Mouse (Mus musculus) C2C12 (cell line): ENCODE results near the gene 4930449I24Rik. TPM values are rescaled to one million over a fixed set of nuclear protein-coding genes. Genes with fewer than 3 reads are reported as not detected.
"Not testable (repeated sequence)": the region's sequence is repeated elsewhere in the genome, so short reads cannot be mapped to it uniquely, and the experiment has no call there.

Source experiments
- H3K27me3 ChIP-seq: one replicate; pipeline ENCODE4 v1.6.1; 2011; ENCODE audit not compliant: control insufficient read depth, insufficient read depth, insufficient read length
- H3K36me3 ChIP-seq: one replicate; pipeline ENCODE4 v1.6.1; 2011; ENCODE audit not compliant: control insufficient read depth, insufficient read depth
- H3K4me3 ChIP-seq: one replicate; pipeline ENCODE4 v1.5.1; 2011; ENCODE audit warnings: mild to moderate bottlenecking, control low read depth; ENCODE audit not compliant: poor library complexity, insufficient read depth, severe bottlenecking
- H3K79me2 ChIP-seq: one replicate; pipeline ENCODE4 v1.6.1; 2011; ENCODE audit not compliant: control insufficient read depth, insufficient read depth
- H3K79me3 ChIP-seq: one replicate; pipeline ENCODE4 v1.6.1; 2011; ENCODE audit warnings: low read depth, control low read depth
- H3ac ChIP-seq: one replicate; pipeline ENCODE3; 2011; ENCODE audit warnings: low read depth; ENCODE audit not compliant: control insufficient read depth, insufficient read length
- CEBPB ChIP-seq: IDR thresholded peaks from one replicate; pipeline ENCODE4 v1.6.1; 2011; ENCODE audit warnings: low read depth, mild to moderate bottlenecking, control low read depth, moderate library complexity
- CTCF ChIP-seq: IDR thresholded peaks from one replicate; pipeline ENCODE4 v1.5.1; 2011; ENCODE audit not compliant: control insufficient read depth, insufficient read depth, insufficient read length
- FOSL1 ChIP-seq: IDR thresholded peaks from one replicate; pipeline ENCODE4 v1.8.0; 2011; ENCODE audit warnings: mild to moderate bottlenecking, low read length; ENCODE audit not compliant: poor library complexity, insufficient read depth, severe bottlenecking
- MAX ChIP-seq: IDR thresholded peaks from one replicate; pipeline ENCODE4 v1.6.1; 2011; ENCODE audit warnings: mild to moderate bottlenecking, control low read depth
- MYOD1 ChIP-seq: IDR thresholded peaks from one replicate; pipeline ENCODE4 v1.6.1; 2011; ENCODE audit warnings: low read depth; ENCODE audit not compliant: control insufficient read depth, insufficient read length
- MYOG ChIP-seq: IDR thresholded peaks from one replicate; pipeline ENCODE4 v1.6.1; 2011; ENCODE audit not compliant: control insufficient read depth, insufficient read length; ENCODE audit errors: extremely low read depth
- USF1 ChIP-seq: IDR thresholded peaks from one replicate; pipeline ENCODE4 v1.6.1; 2011; ENCODE audit warnings: low read depth, mild to moderate bottlenecking, control low read depth, moderate library complexity
- long read RNA-seq, 2 experiments: library from polyadenylated mRNA; unstranded; transcript quantifications; one replicate each; pipeline ENCODE4 v2.0.0; 2019 to 2020
- polyA plus RNA-seq: library from polyadenylated mRNA; unstranded; fragments of >200 nt; fragmentation: generic; extraction: Trizol; gene quantifications from one replicate; pipeline ENCODE4 v1.2.1, GENCODE M21; 2012; ENCODE audit warnings: missing spikeins

The 4930449I24Rik gene
- polyA plus RNA-seq = not detected
- long read RNA-seq, experiment 1 = 0 reads
- long read RNA-seq, experiment 2 = 0 reads

GRCm38 (mm10) chr5:146502099-146502498, at the start of gene 4930449I24Rik:
Gene 4930449I24Rik (plus strand): TSS chr5:146502399.
- H3K79me3 ChIP-seq, H3ac ChIP-seq, H3K36me3 ChIP-seq, H3K27me3 ChIP-seq, H3K79me2 ChIP-seq, H3K4me3 ChIP-seq: not testable (repeated sequence)

GRCm38 (mm10) chr5:146453556-146453955, 48.6 kb upstream of the 4930449I24Rik start:
- H3K4me3 ChIP-seq = no peak overlapping the region

GRCm38 (mm10) chr5:146461612-146462011, 40.6 kb upstream of the 4930449I24Rik start:
- Histone ChIP-seq H3K79me2 (no peaks in the 10 kb centered on the region), H3ac (no peak overlapping the region), H3K27me3 (no peaks in the 10 kb centered on the region), H3K4me3 (no peak overlapping the region), H3K79me3 (no peaks in the 10 kb centered on the region), H3K36me3 (no peaks in the 10 kb centered on the region)
- TF ChIP-seq CEBPB (no peak), FOSL1 (no peak), MYOG (no peak), USF1 (no peak), MAX (no peak), CTCF (no peak), MYOD1 (no peak)

More at GRCm38 (mm10) chr5:146453556-146453955, 48.6 kb upstream of the 4930449I24Rik start:
- TF ChIP-seq USF1 (no peak), MYOD1 (no peak), CTCF (no peak), MYOG (no peak), MAX (no peak), FOSL1 (no peak), CEBPB (no peak)
- H3K79me2 ChIP-seq = no peaks in the 10 kb centered on the region
- H3K79me3 ChIP-seq = no peaks in the 10 kb centered on the region
- no peak overlapping the region for H3ac ChIP-seq
- H3K36me3 ChIP-seq = no peaks in the 10 kb centered on the region
- H3K27me3 ChIP-seq = no peaks in the 10 kb centered on the region

- H3K79me2 ChIP-seq = no peaks in the 10 kb centered on the region
- H3K4me3 ChIP-seq = no peak overlapping the region
- TF ChIP-seq FOSL1 = no peak
- TF ChIP-seq MAX = no peak
- TF ChIP-seq MYOG = no peak
- TF ChIP-seq MYOD1 = no peak
- no peak for TF ChIP-seq CEBPB
- no peak for TF ChIP-seq USF1
- TF ChIP-seq CTCF = no peak
- H3K27me3 ChIP-seq = no peaks in the 10 kb centered on the region
- H3ac ChIP-seq = no peak overlapping the region
- no peaks in the 10 kb centered on the region for H3K79me3 ChIP-seq
- no peaks in the 10 kb centered on the region for H3K36me3 ChIP-seq
Measured at GRCm38 (mm10) chr5:146466663-146467062, 35.5 kb upstream of the 4930449I24Rik start.

- Histone ChIP-seq H3K79me2 (no peaks in the 10 kb centered on the region), H3K4me3 (no peak overlapping the region), H3K27me3 (no peaks in the 10 kb centered on the region), H3K36me3 (no peaks in the 10 kb centered on the region), H3K79me3 (no peaks in the 10 kb centered on the region), H3ac (no peak overlapping the region)
- TF ChIP-seq CEBPB (no peak), CTCF (no peak), MYOD1 (no peak), MAX (no peak), FOSL1 (no peak), MYOG (no peak), USF1 (no peak)
Measured at GRCm38 (mm10) chr5:146468311-146468710, 33.9 kb upstream of the 4930449I24Rik start.

GRCm38 (mm10) chr5:146470821-146471220, 31.4 kb upstream of the 4930449I24Rik start:
- Histone ChIP-seq H3K79me2 (no peaks in the 10 kb centered on the region), H3K27me3 (no peaks in the 10 kb centered on the region), H3K36me3 (no peaks in the 10 kb centered on the region), H3K4me3 (no peak overlapping the region), H3ac (no peak overlapping the region), H3K79me3 (no peaks in the 10 kb centered on the region)
- TF ChIP-seq CEBPB = no peak
- TF ChIP-seq USF1 = no peak
- no peak for TF ChIP-seq MYOG
- TF ChIP-seq MYOD1 = no peak
- TF ChIP-seq MAX = no peak
- no peak for TF ChIP-seq CTCF
- no peak for TF ChIP-seq FOSL1
